Mouse (Mus musculus) embryonic facial prominence, embryonic 11.5 days (tissue): Measurements from ENCODE around the gene Utp18. TPM values are rescaled to one million over a fixed set of nuclear protein-coding genes. Genes with fewer than 3 reads are reported as not detected.
"Not testable (repeated sequence)": the region's sequence is repeated elsewhere in the genome, so short reads cannot be mapped to it uniquely, and the experiment has no call there.

Experiments used
- ATAC-seq: fragments of 200-750 bp; cut with Nextera tagmentation; replicated peaks from 2 replicates; pipeline ENCODE4 v1.8.0; 2017; ENCODE audit warnings: low read depth; ENCODE audit not compliant: insufficient number of reproducible peaks, low FRiP score, low TSS enrichment
- DNase-seq: peaks from one replicate; pipeline ENCODE4 v3.0.0-alpha.2; 2015; ENCODE audit warnings: low spot score
- H3K27ac ChIP-seq: fragments of 300-500 bp; sonication (generic); replicated peaks from 2 replicates; pipeline ENCODE4 v1.5.1; 2014; ENCODE audit warnings: mild to moderate bottlenecking, low read depth, low read length, control low read depth
- H3K27me3 ChIP-seq: fragments of 300-500 bp; sonication (generic); 2 replicates; pipeline ENCODE4 v1.6.1; 2014; ENCODE audit warnings: mild to moderate bottlenecking, low read length, moderate library complexity, mixed read lengths; ENCODE audit not compliant: control insufficient read depth, insufficient read depth
- H3K36me3 ChIP-seq: fragments of 300-500 bp; sonication (generic); replicated peaks from 2 replicates; pipeline ENCODE4 v1.6.1; 2014; ENCODE audit warnings: low read depth, mild to moderate bottlenecking, low read length, moderate library complexity, mixed read lengths; ENCODE audit not compliant: control insufficient read depth, insufficient read depth
- H3K4me1 ChIP-seq: fragments of 300-500 bp; sonication (generic); 2 replicates; pipeline ENCODE4 v1.6.1; 2014; ENCODE audit warnings: low read length, mixed read lengths; ENCODE audit not compliant: control insufficient read depth, insufficient read depth
- H3K4me2 ChIP-seq: fragments of 300-500 bp; sonication (generic); 2 replicates; pipeline ENCODE4 v1.6.1; 2014; ENCODE audit warnings: low read depth, mild to moderate bottlenecking, control low read depth, low read length, moderate library complexity
- H3K4me3 ChIP-seq: fragments of 300-500 bp; sonication (generic); 2 replicates; pipeline ENCODE4 v1.5.1; 2014; ENCODE audit warnings: low read depth, low read length, control low read depth
- H3K9ac ChIP-seq: fragments of 300-500 bp; sonication (generic); replicated peaks from 2 replicates; pipeline ENCODE4 v1.6.1; 2014; ENCODE audit warnings: mild to moderate bottlenecking, control low read depth, low read length
- H3K9me3 ChIP-seq: fragments of 300-500 bp; sonication (generic); replicated peaks from 2 replicates; pipeline ENCODE4 v1.6.1; 2016; ENCODE audit warnings: mild to moderate bottlenecking, low read length, inconsistent platforms, mixed read lengths; ENCODE audit not compliant: control insufficient read depth
- WGBS: fragments of 180-500 bp; shearing (Covaris S2); extraction: QIAGEN DNeasy Blood & Tissue Kit; methylation state at CpG from one replicate; pipeline ENCODE4 v1.1.7; 2014; 5-methylcytosine and 5-hydroxymethylcytosine counted together
- polyA plus RNA-seq: library from polyadenylated mRNA; unstranded; fragments of >200 nt; fragmentation: Nextera tagmentation; extraction: Ambion mirVana; gene quantifications from 2 replicates; pipeline ENCODE4 v1.2.1, GENCODE M21; 2014

The Utp18 gene
- 49.2 and 53.0 TPM in 2 replicates for polyA plus RNA-seq

- no peaks in the 10 kb centered on the region for H3K36me3 ChIP-seq
- DNase-seq (peak; percentile 97), ATAC-seq (peak; percentile 97)
- no peaks in the 10 kb centered on the region for H3K27me3 ChIP-seq
- peak within 1 kb of the TSS; percentile 79 for H3K4me2 ChIP-seq
- H3K4me1 ChIP-seq = no peaks in the 10 kb centered on the region
- H3K4me3 ChIP-seq = peak within 1 kb of the TSS; percentile 91
- WGBS = under 1% methylated on average over 80 of the region's 83 CpGs
- peak within 1 kb of the TSS; percentile 93 for H3K27ac ChIP-seq
- H3K9ac ChIP-seq = peak within 1 kb of the TSS; percentile 90
- H3K9me3 ChIP-seq = no peaks in the 10 kb centered on the region
These were observed at the start of gene Utp18, which contains the start of gene Mbtd1 for GRCm38 (mm10) chr11:93885572-93886410. TSS of gene Utp18 (minus strand) at chr11:93885766. TSS of gene Mbtd1 (plus strand) at chr11:93885852.

GRCm38 (mm10) chr11:93929106-93929505 is 43.5 kb upstream of the Utp18 start:
- Histone ChIP-seq H3K27ac (no peak overlapping the region), H3K4me1 (no peaks in the 10 kb centered on the region), H3K9ac (no peak overlapping the region), H3K4me3 (no peak overlapping the region), H3K9me3 (no peaks in the 10 kb centered on the region), H3K27me3 (no peaks in the 10 kb centered on the region), H3K4me2 (no peak overlapping the region), H3K36me3 (peaks cover 9% of the 10 kb centered on the region)
- ATAC-seq (no peak), DNase-seq (no peak)

- not testable (repeated sequence) for H3K9me3 ChIP-seq, H3K4me2 ChIP-seq, DNase-seq, H3K9ac ChIP-seq, H3K27me3 ChIP-seq, H3K4me1 ChIP-seq, H3K4me3 ChIP-seq, ATAC-seq, H3K36me3 ChIP-seq, H3K27ac ChIP-seq
- WGBS = 93% methylated on average over 2 of the region's 2 CpGs
These were observed 29.5 kb upstream of the Utp18 start for GRCm38 (mm10) chr11:93915019-93915418.

GRCm38 (mm10) chr11:93911603-93912002 is 26.0 kb upstream of the Utp18 start:
- H3K36me3 ChIP-seq = peaks cover 2% of the 10 kb centered on the region
- H3K4me3 ChIP-seq = no peak overlapping the region
- no peaks in the 10 kb centered on the region for H3K9me3 ChIP-seq

GRCm38 (mm10) chr11:93908829-93909228 is 23.3 kb upstream of the Utp18 start:
- no peak overlapping the region for H3K9ac ChIP-seq
- H3K9me3 ChIP-seq = no peaks in the 10 kb centered on the region
- H3K4me2 ChIP-seq = no peak overlapping the region
- no peaks in the 10 kb centered on the region for H3K27me3 ChIP-seq
- DNase-seq (no peak), ATAC-seq (no peak)
- no peaks in the 10 kb centered on the region for H3K4me1 ChIP-seq
- WGBS = 93% methylated on average over 9 of the region's 9 CpGs
- peaks cover 2% of the 10 kb centered on the region; the same call in 1 of the 2 replicates for H3K36me3 ChIP-seq
- H3K27ac ChIP-seq = no peak overlapping the region
- H3K4me3 ChIP-seq = no peak overlapping the region

More at GRCm38 (mm10) chr11:93911603-93912002, 26.0 kb upstream of the Utp18 start:
- no peak for ATAC-seq
- Histone ChIP-seq H3K27me3 (no peaks in the 10 kb centered on the region), H3K4me1 (no peaks in the 10 kb centered on the region), H3K4me2 (no peak overlapping the region), H3K27ac (no peak overlapping the region), H3K9ac (no peak overlapping the region)
- no peak for DNase-seq
- WGBS = 89% methylated on average over 3 of the region's 3 CpGs

- no peak overlapping the region for H3K27ac ChIP-seq
- H3K4me1 ChIP-seq = no peaks in the 10 kb centered on the region
- no peaks in the 10 kb centered on the region for H3K27me3 ChIP-seq
- DNase-seq = no peak
- H3K4me3 ChIP-seq = no peak overlapping the region
- ATAC-seq = no peak
- H3K9me3 ChIP-seq = no peaks in the 10 kb centered on the region
- WGBS = 87% methylated on average over 3 of the region's 3 CpGs
- H3K9ac ChIP-seq = no peak overlapping the region
- peaks cover 2% of the 10 kb centered on the region; the same call in 1 of the 2 replicates for H3K36me3 ChIP-seq
- no peak overlapping the region for H3K4me2 ChIP-seq
These were observed 22.3 kb upstream of the Utp18 start for GRCm38 (mm10) chr11:93907839-93908238.

GRCm38 (mm10) chr11:93906834-93907233 is 21.3 kb upstream of the Utp18 start:
- Histone ChIP-seq H3K27ac (no peak overlapping the region), H3K9ac (no peak overlapping the region), H3K4me2 (no peak overlapping the region), H3K4me1 (no peaks in the 10 kb centered on the region), H3K27me3 (no peaks in the 10 kb centered on the region), H3K9me3 (no peaks in the 10 kb centered on the region), H3K4me3 (no peak overlapping the region), H3K36me3 (peaks cover 2% of the 10 kb centered on the region; the same call in 1 of the 2 replicates)
- WGBS = 88% methylated on average over 4 of the region's 4 CpGs
- DNase-seq = no peak
- no peak for ATAC-seq

GRCm38 (mm10) chr11:93897732-93898131 is 12.2 kb upstream of the Utp18 start:
- no peaks in the 10 kb centered on the region for H3K4me1 ChIP-seq
- H3K9ac ChIP-seq = no peak overlapping the region
- no peak overlapping the region for H3K27ac ChIP-seq
- no peak for DNase-seq
- no peak for ATAC-seq
- no peak overlapping the region for H3K4me3 ChIP-seq
- no peaks in the 10 kb centered on the region for H3K27me3 ChIP-seq
- WGBS = 84% methylated on average over 3 of the region's 3 CpGs
- no peaks in the 10 kb centered on the region for H3K9me3 ChIP-seq
- H3K4me2 ChIP-seq = no peak overlapping the region
- H3K36me3 ChIP-seq = no peaks in the 10 kb centered on the region; the same call in 1 of the 2 replicates
